Mouse (Mus musculus) limb, embryonic 13.5 days (tissue): ENCODE results near the gene Msantd3. TPM values are rescaled to one million over a fixed set of nuclear protein-coding genes. Genes with fewer than 3 reads are reported as not detected.

Source experiments
- ATAC-seq: fragments of 200-750 bp; cut with Nextera tagmentation; 2 replicates; pipeline ENCODE4 v1.8.0; 2017; ENCODE audit warnings: low read depth, moderate number of reproducible peaks, moderate TSS enrichment; ENCODE audit not compliant: low FRiP score
- H3K27ac ChIP-seq: fragments of 300-500 bp; sonication (generic); 2 replicates; pipeline ENCODE4 v1.5.1; 2015; ENCODE audit warnings: inconsistent platforms, mild to moderate bottlenecking, moderate library complexity
- H3K27me3 ChIP-seq: fragments of 300-500 bp; sonication (generic); 2 replicates; pipeline ENCODE4 v1.6.1; 2015; ENCODE audit warnings: mild to moderate bottlenecking, inconsistent platforms
- H3K36me3 ChIP-seq: fragments of 300-500 bp; sonication (generic); 2 replicates; pipeline ENCODE4 v1.6.1; 2015; ENCODE audit warnings: inconsistent platforms, mild to moderate bottlenecking, moderate library complexity
- H3K4me1 ChIP-seq: fragments of 300-500 bp; sonication (generic); 2 replicates; pipeline ENCODE4 v1.6.1; 2015; ENCODE audit warnings: inconsistent platforms
- H3K4me2 ChIP-seq: fragments of 300-500 bp; sonication (generic); replicated peaks from 2 replicates; pipeline ENCODE4 v1.6.1; 2015; ENCODE audit warnings: inconsistent platforms, mild to moderate bottlenecking, moderate library complexity
- H3K4me3 ChIP-seq: fragments of 300-500 bp; sonication (generic); 2 replicates; pipeline ENCODE4 v1.5.1; 2015; ENCODE audit warnings: moderate library complexity, mild to moderate bottlenecking, inconsistent platforms
- H3K9ac ChIP-seq: fragments of 300-500 bp; sonication (generic); 2 replicates; pipeline ENCODE4 v1.6.1; 2015; ENCODE audit warnings: mild to moderate bottlenecking, inconsistent platforms
- H3K9me3 ChIP-seq: fragments of 300-500 bp; sonication (generic); 2 replicates; pipeline ENCODE4 v1.6.1; 2016; ENCODE audit warnings: inconsistent platforms
- WGBS: fragments of 180-500 bp; shearing (Covaris S2); methylation state at CpG from one replicate; pipeline ENCODE4 v1.1.7; 2015; 5-methylcytosine and 5-hydroxymethylcytosine counted together
- polyA plus RNA-seq: library from polyadenylated mRNA; unstranded; fragments of >200 nt; fragmentation: Nextera tagmentation; extraction: Ambion mirVana; gene quantifications from 2 replicates; pipeline ENCODE4 v1.2.1, GENCODE M21; 2015

The Msantd3 gene
- polyA plus RNA-seq: 27.6 and 30.1 TPM in 2 replicates

- under 1% methylated on average over 43 of the region's 86 CpGs for WGBS
These were observed at the start of gene Msantd3 for GRCm38 (mm10) chr4:48539841-48540575. Msantd3 (plus strand) TSS chr4:48539935.

GRCm38 (mm10) chr4:48491290-48491743, 48.4 kb upstream of the Msantd3 start:
- no peak for ATAC-seq
- Histone ChIP-seq H3K4me3 (peak overlapping the region; percentile 36), H3K27ac (no peak overlapping the region), H3K9me3 (no peaks in the 10 kb centered on the region), H3K27me3 (no peaks in the 10 kb centered on the region), H3K9ac (peak overlapping the region; percentile 57), H3K36me3 (no peaks in the 10 kb centered on the region), H3K4me1 (no peaks in the 10 kb centered on the region), H3K4me2 (peak overlapping the region; percentile 61)
- WGBS: 9% methylated on average over 14 of the region's 14 CpGs

More at GRCm38 (mm10) chr4:48539841-48540575, at the start of gene Msantd3:
- peak; percentile 76 for ATAC-seq
- Histone ChIP-seq H3K9me3 (no peaks in the 10 kb centered on the region), H3K9ac (peak within 1 kb of the TSS; percentile 95), H3K27me3 (peaks cover 12% of the 10 kb centered on the region), H3K4me2 (peak within 1 kb of the TSS; percentile 74), H3K27ac (peak within 1 kb of the TSS; percentile 85), H3K4me1 (peaks cover 25% of the 10 kb centered on the region), H3K36me3 (no peaks in the 10 kb centered on the region), H3K4me3 (peak within 1 kb of the TSS; percentile 79)

GRCm38 (mm10) chr4:48492510-48492909, 47.2 kb upstream of the Msantd3 start:
- no peak for ATAC-seq
- no peaks in the 10 kb centered on the region for H3K27me3 ChIP-seq
- no peak overlapping the region for H3K4me2 ChIP-seq
- no peaks in the 10 kb centered on the region for H3K4me1 ChIP-seq
- 58% methylated on average over 2 of the region's 2 CpGs for WGBS
- no peaks in the 10 kb centered on the region for H3K9me3 ChIP-seq
- no peak overlapping the region for H3K27ac ChIP-seq
- no peak overlapping the region for H3K9ac ChIP-seq
- no peaks in the 10 kb centered on the region for H3K36me3 ChIP-seq
- no peak overlapping the region for H3K4me3 ChIP-seq

- Histone ChIP-seq H3K4me3 (no peak overlapping the region), H3K9ac (no peak overlapping the region), H3K27ac (no peak overlapping the region), H3K27me3 (no peaks in the 10 kb centered on the region), H3K4me2 (no peak overlapping the region), H3K9me3 (peaks cover 15% of the 10 kb centered on the region; the same call in 1 of the 2 replicates), H3K36me3 (no peaks in the 10 kb centered on the region), H3K4me1 (no peaks in the 10 kb centered on the region)
- ATAC-seq: no peak
- WGBS: 18% methylated on average over 2 of the region's 2 CpGs
These were observed 28.9 kb upstream of the Msantd3 start for GRCm38 (mm10) chr4:48510861-48511260.

- H3K4me2 ChIP-seq: no peak overlapping the region
- no peak overlapping the region for H3K27ac ChIP-seq
- H3K27me3 ChIP-seq: no peaks in the 10 kb centered on the region
- no peaks in the 10 kb centered on the region; the same call in 1 of the 2 replicates for H3K9me3 ChIP-seq
- no peak overlapping the region for H3K4me3 ChIP-seq
- no peak overlapping the region for H3K9ac ChIP-seq
- no peak for ATAC-seq
- H3K36me3 ChIP-seq: no peaks in the 10 kb centered on the region
- WGBS: 86% methylated on average over 1 of the region's 1 CpGs
- no peaks in the 10 kb centered on the region for H3K4me1 ChIP-seq
These were observed 10.2 kb upstream of the Msantd3 start for GRCm38 (mm10) chr4:48529559-48529958.

GRCm38 (mm10) chr4:48531804-48532601, 7.7 kb upstream of the Msantd3 start:
- H3K36me3 ChIP-seq: no peaks in the 10 kb centered on the region
- no peak for ATAC-seq
- H3K9ac ChIP-seq: no peak overlapping the region
- no peaks in the 10 kb centered on the region for H3K4me1 ChIP-seq
- 80% methylated on average over 11 of the region's 11 CpGs for WGBS
- H3K4me3 ChIP-seq: no peak overlapping the region
- no peaks in the 10 kb centered on the region; the same call in 1 of the 2 replicates for H3K9me3 ChIP-seq
- no peaks in the 10 kb centered on the region for H3K27me3 ChIP-seq
- H3K4me2 ChIP-seq: no peak overlapping the region
- no peak overlapping the region for H3K27ac ChIP-seq

GRCm38 (mm10) chr4:48536275-48536674, 3.5 kb upstream of the Msantd3 start:
- H3K27ac ChIP-seq: no peak overlapping the region
- 85% methylated on average over 5 of the region's 5 CpGs for WGBS
- H3K4me3 ChIP-seq: no peak overlapping the region
- no peak for ATAC-seq
- H3K4me2 ChIP-seq: no peak overlapping the region
- no peak overlapping the region for H3K9ac ChIP-seq
- H3K4me1 ChIP-seq: peaks cover 4% of the 10 kb centered on the region
- H3K27me3 ChIP-seq: no peaks in the 10 kb centered on the region
- no peaks in the 10 kb centered on the region for H3K36me3 ChIP-seq
- H3K9me3 ChIP-seq: no peaks in the 10 kb centered on the region

GRCm38 (mm10) chr4:48537024-48537423, 2.7 kb upstream of the Msantd3 start:
- no peak overlapping the region for H3K4me3 ChIP-seq
- ATAC-seq: no peak
- H3K4me1 ChIP-seq: peaks cover 12% of the 10 kb centered on the region
- no peaks in the 10 kb centered on the region for H3K36me3 ChIP-seq
- H3K9ac ChIP-seq: no peak overlapping the region
- no peak overlapping the region for H3K27ac ChIP-seq
- no peaks in the 10 kb centered on the region for H3K27me3 ChIP-seq
- 76% methylated on average over 5 of the region's 5 CpGs for WGBS
- no peak overlapping the region for H3K4me2 ChIP-seq
- no peaks in the 10 kb centered on the region for H3K9me3 ChIP-seq

- Histone ChIP-seq H3K4me3 (no peak overlapping the region), H3K4me2 (no peak overlapping the region), H3K9ac (no peak overlapping the region), H3K9me3 (no peaks in the 10 kb centered on the region), H3K4me1 (peaks cover 20% of the 10 kb centered on the region), H3K27me3 (peaks cover 8% of the 10 kb centered on the region), H3K27ac (no peak overlapping the region), H3K36me3 (no peaks in the 10 kb centered on the region)
- no peak for ATAC-seq
- WGBS: 86% methylated on average over 2 of the region's 2 CpGs
These were observed 1.2 kb upstream of the Msantd3 start for GRCm38 (mm10) chr4:48538581-48538980.

GRCm38 (mm10) chr4:48540576-48541111, 909 bp downstream of the Msantd3 start:
- no peaks in the 10 kb centered on the region for H3K9me3 ChIP-seq
- WGBS: under 1% methylated on average over 23 of the region's 50 CpGs
- peak overlapping the region; percentile 71 for H3K4me2 ChIP-seq
- peak overlapping the region; percentile 79 for H3K4me3 ChIP-seq
- H3K27me3 ChIP-seq: peaks cover 15% of the 10 kb centered on the region
- H3K36me3 ChIP-seq: no peaks in the 10 kb centered on the region
- peaks cover 25% of the 10 kb centered on the region for H3K4me1 ChIP-seq
- H3K9ac ChIP-seq: peak overlapping the region; percentile 95
- H3K27ac ChIP-seq: peak overlapping the region; percentile 85
- peak; percentile 66 for ATAC-seq

- H3K27ac ChIP-seq: no peak overlapping the region
- 4% methylated on average over 15 of the region's 15 CpGs for WGBS
These were observed 2.0 kb downstream of the Msantd3 start for GRCm38 (mm10) chr4:48541526-48542250.

More at GRCm38 (mm10) chr4:48541526-48542250, 2.0 kb downstream of the Msantd3 start:
- no peak for ATAC-seq
- Histone ChIP-seq H3K4me2 (peak overlapping the region; percentile 71), H3K27me3 (peaks cover 25% of the 10 kb centered on the region), H3K9me3 (no peaks in the 10 kb centered on the region), H3K4me3 (peak overlapping the region; percentile 79), H3K4me1 (peaks cover 28% of the 10 kb centered on the region), H3K9ac (peak overlapping the region; percentile 95), H3K36me3 (no peaks in the 10 kb centered on the region)
